Mouse (Mus musculus) neural tube, embryonic 12.5 days (tissue): ENCODE data around the gene Rasa2. TPM values are rescaled to one million over a fixed set of nuclear protein-coding genes. Genes with fewer than 3 reads are reported as not detected.

ENCODE experiments used
- ATAC-seq: fragments of 200-750 bp; cut with Nextera tagmentation; 2 replicates; pipeline ENCODE4 v1.8.0; 2017; ENCODE audit warnings: low read depth, mild to moderate bottlenecking, moderate TSS enrichment, moderate library complexity; ENCODE audit not compliant: low FRiP score
- H3K27ac ChIP-seq: fragments of 300-500 bp; sonication (generic); 2 replicates; pipeline ENCODE4 v1.5.1; 2016
- H3K27me3 ChIP-seq: fragments of 300-500 bp; sonication (generic); replicated peaks from 2 replicates; pipeline ENCODE4 v1.6.1; 2016; ENCODE audit warnings: mild to moderate bottlenecking
- H3K36me3 ChIP-seq: fragments of 300-500 bp; sonication (generic); 2 replicates; pipeline ENCODE4 v1.6.1; 2016; ENCODE audit warnings: mild to moderate bottlenecking
- H3K4me1 ChIP-seq: fragments of 300-500 bp; sonication (generic); 2 replicates; pipeline ENCODE4 v1.6.1; 2016
- H3K4me2 ChIP-seq: fragments of 300-500 bp; sonication (generic); replicated peaks from 2 replicates; pipeline ENCODE4 v1.6.1; 2016; ENCODE audit warnings: mild to moderate bottlenecking
- H3K4me3 ChIP-seq: fragments of 300-500 bp; sonication (generic); 2 replicates; pipeline ENCODE4 v1.5.1; 2016
- H3K9ac ChIP-seq: fragments of 300-500 bp; sonication (generic); 2 replicates; pipeline ENCODE4 v1.6.1; 2016; ENCODE audit warnings: mild to moderate bottlenecking
- H3K9me3 ChIP-seq: fragments of 300-500 bp; sonication (generic); 2 replicates; pipeline ENCODE4 v1.6.1; 2016; ENCODE audit warnings: mild to moderate bottlenecking
- WGBS: fragments of 180-500 bp; shearing (Covaris S2); methylation state at CpG from one replicate; pipeline ENCODE4 v1.1.7; 2016; 5-methylcytosine and 5-hydroxymethylcytosine counted together
- polyA plus RNA-seq: library from polyadenylated mRNA; unstranded; fragments of >200 nt; fragmentation: Nextera tagmentation; extraction: Ambion mirVana; gene quantifications from 2 replicates; pipeline ENCODE4 v1.2.1, GENCODE M21; 2016

The Rasa2 gene
- polyA plus RNA-seq, 1 experiment from 2014 or later, result 17.9 TPM

DNA sequence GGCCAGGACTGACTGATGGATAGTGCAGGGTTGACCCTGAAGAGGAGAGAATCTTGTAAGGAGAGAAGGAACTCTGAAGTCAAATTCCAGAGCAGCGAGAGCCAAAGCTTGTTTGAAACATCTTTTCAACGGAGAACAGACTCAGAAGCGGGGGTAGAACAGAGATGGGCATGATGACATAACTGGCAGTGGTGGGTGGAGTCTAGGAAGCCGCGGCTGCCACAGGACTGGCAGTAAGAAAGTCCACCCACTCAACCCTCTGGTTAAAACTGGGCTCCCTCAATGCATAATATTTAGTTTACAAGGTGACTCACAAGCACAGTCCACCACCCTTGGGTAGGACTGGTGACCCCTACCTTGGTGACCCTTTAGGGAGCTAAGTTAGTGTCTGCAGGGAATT, 115.7 kb downstream of the Rasa2 start:
- no peak overlapping the region for H3K4me2 ChIP-seq
- H3K4me1 ChIP-seq, result no peaks in the 10 kb centered on the region
- H3K4me3 ChIP-seq, result no peak overlapping the region
- no peak overlapping the region for H3K27ac ChIP-seq
- H3K9ac ChIP-seq, result no peak overlapping the region
- 91% methylated on average over 5 of the region's 5 CpGs for WGBS
- no peaks in the 10 kb centered on the region for H3K36me3 ChIP-seq
- ATAC-seq, result no peak
- no peaks in the 10 kb centered on the region for H3K27me3 ChIP-seq
- no peaks in the 10 kb centered on the region for H3K9me3 ChIP-seq

DNA sequence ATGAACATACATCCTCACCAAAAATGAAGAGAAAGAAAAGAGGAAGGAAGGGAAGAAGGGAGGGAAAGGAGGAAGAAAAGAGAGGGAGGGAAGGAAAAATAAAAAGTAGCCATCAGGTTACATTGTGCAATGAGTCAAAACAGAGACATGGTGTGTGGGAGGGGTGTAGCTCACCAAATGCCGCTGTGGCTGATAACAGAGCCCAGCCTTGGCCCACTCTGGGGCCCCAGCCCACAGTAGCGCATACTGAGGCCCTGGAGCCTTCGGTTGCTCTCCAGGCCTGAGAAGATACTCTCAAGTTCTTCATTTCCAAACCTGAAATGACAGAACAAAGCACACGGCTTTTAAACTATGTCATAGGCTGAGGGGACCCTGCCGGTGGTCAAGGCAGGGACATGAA, 117.1 kb downstream of the Rasa2 start:
- ATAC-seq, result no peak

DNA sequence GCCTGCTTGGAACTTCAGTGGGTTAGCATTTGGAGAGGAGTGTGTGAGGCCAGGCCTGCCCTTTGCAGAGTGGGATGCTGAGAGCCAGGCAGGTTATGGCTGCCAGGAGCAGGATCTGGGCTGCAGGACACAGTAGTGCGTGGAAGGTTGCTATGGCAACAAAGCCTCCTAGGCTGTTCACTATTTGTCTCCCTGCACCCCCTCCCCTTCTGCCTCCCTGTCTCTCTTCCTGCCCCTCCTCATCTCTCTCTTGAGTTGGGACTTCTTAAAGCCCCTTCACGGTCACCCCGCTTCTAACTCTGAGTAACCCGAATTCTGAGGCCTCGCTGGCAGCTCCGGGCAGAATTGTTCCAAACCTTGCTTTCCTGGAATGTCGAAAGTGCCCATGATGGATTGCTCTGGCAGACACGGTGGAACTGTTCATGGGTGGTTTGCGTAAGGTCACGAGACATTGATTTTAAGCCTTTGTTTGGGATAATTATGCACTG, 125.4 kb downstream of the Rasa2 start:
- Histone ChIP-seq H3K36me3 (no peaks in the 10 kb centered on the region), H3K27me3 (no peaks in the 10 kb centered on the region), H3K27ac (no peak overlapping the region), H3K4me2 (peak overlapping the region; percentile 54), H3K9ac (no peak overlapping the region), H3K4me1 (peaks cover 13% of the 10 kb centered on the region), H3K9me3 (no peaks in the 10 kb centered on the region), H3K4me3 (no peak overlapping the region)
- peak; percentile 94 for ATAC-seq
- 13% methylated on average over 10 of the region's 10 CpGs for WGBS

More for the DNA sequence above, 117.1 kb downstream of the Rasa2 start:
- no peak overlapping the region for H3K27ac ChIP-seq
- 91% methylated on average over 5 of the region's 5 CpGs for WGBS
- H3K4me2 ChIP-seq, result no peak overlapping the region
- H3K4me1 ChIP-seq, result no peaks in the 10 kb centered on the region
- H3K27me3 ChIP-seq, result no peaks in the 10 kb centered on the region
- no peaks in the 10 kb centered on the region for H3K9me3 ChIP-seq
- no peak overlapping the region for H3K4me3 ChIP-seq
- no peak overlapping the region for H3K9ac ChIP-seq
- no peaks in the 10 kb centered on the region for H3K36me3 ChIP-seq

DNA sequence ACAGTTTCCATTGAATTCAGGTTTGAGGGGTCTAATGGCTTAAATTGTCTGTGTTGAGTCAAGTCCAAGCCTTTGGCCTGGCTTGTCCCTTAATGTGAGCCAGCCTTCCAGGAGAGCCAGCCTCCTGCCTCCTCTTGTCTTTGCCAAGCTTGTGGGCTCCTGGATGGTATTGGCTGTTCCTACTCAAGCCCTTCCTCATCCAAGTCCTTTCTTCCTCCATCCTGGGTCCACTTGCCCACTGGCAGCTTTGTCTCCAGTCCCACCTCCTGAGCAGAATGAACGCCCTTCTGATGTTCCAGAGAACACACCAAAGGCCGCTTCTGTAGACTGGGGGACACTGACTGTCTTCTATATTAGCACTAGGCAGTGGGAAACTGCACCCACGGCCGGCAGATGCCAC, 126.3 kb downstream of the Rasa2 start:
- no peak for ATAC-seq
- no peaks in the 10 kb centered on the region for H3K9me3 ChIP-seq
- H3K4me2 ChIP-seq, result no peak overlapping the region
- no peak overlapping the region for H3K9ac ChIP-seq
- H3K27ac ChIP-seq, result no peak overlapping the region
- peaks cover 13% of the 10 kb centered on the region for H3K4me1 ChIP-seq
- H3K27me3 ChIP-seq, result no peaks in the 10 kb centered on the region
- 91% methylated on average over 4 of the region's 4 CpGs for WGBS
- H3K4me3 ChIP-seq, result no peak overlapping the region
- H3K36me3 ChIP-seq, result no peaks in the 10 kb centered on the region

DNA sequence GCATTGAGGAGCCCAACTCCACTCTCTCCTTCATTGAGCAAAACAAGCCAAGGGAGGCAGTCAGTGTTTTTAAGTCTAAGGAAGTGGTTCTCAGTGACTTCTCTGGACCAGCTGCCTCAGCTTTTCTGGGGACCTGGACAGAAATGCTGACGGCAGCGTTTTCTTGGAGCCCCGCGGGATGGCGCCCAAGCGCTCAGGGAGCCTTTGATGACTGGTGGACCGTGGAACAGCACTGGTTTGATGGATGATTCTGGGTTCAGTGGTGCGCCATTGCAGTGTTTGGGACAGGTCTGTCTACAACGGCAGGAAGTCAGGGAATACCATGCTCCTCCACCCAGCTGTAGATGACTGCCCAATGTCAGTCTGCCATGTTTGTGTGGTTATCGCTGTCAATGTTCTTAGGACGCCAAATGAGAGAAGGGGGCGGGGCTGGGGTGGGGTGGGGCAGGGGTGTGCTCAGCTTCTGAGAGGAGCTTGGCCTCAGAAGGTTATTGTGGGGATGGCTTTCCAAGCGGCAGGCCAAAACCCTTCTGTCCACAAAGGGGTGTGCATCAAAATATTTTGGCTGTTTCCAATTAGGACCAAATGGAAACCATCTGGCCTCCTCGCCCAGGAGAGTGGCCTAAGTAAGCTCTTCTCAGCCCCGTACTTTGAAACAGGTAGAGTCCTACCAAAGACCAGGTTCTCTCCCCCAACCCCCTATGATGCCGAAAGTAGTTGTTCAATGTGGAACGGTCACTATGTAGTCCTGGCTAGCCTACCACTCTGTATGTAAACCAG, 127.1 kb downstream of the Rasa2 start:
- Histone ChIP-seq H3K4me3 (no peak overlapping the region), H3K27me3 (no peaks in the 10 kb centered on the region), H3K27ac (no peak overlapping the region), H3K9me3 (no peaks in the 10 kb centered on the region), H3K4me1 (peaks cover 13% of the 10 kb centered on the region), H3K9ac (no peak overlapping the region), H3K36me3 (no peaks in the 10 kb centered on the region), H3K4me2 (no peak overlapping the region)
- 79% methylated on average over 17 of the region's 17 CpGs for WGBS
- ATAC-seq, result no peak

DNA sequence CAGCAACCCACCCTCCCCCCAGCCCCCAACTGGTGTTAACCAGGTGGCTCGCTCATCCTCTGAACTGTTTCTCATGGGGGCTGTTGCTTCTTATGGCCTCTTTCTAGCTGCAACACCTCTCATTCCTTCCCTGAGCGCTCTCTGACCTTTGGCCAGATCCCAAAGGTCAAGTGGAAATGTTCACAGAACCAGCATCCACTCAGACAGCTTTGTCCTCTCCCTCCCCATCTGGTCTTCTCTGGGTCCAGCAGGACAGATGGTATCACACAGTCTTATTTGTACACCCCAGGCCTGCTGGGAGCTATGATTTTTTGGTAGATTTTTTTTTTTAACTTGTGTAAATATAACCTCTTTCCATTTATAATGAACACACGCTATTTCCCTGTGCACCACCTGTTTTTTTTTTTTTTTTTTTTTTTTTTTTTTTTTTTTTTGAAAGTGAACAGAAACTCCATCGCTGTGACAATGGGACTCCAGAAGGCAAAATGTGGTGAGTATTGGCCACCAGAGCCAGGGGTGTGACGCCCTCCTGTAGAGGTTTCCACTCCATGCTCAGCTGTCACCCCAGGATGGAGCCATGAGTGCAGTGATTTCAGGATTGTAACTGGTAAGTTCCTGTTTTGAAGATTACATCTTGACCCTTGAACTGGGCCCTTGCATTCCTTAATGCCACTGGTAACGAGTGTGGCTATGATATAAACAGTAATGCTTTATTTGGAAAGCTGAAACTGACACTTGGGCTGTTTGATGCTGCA, 128.4 kb downstream of the Rasa2 start:
- Histone ChIP-seq H3K4me2 (no peak overlapping the region), H3K36me3 (no peaks in the 10 kb centered on the region), H3K4me3 (no peak overlapping the region), H3K9ac (no peak overlapping the region), H3K4me1 (peaks cover 13% of the 10 kb centered on the region), H3K27ac (no peak overlapping the region), H3K27me3 (no peaks in the 10 kb centered on the region), H3K9me3 (no peaks in the 10 kb centered on the region)
- 92% methylated on average over 6 of the region's 6 CpGs for whole genome bisulfite sequencing
- no peak for ATAC-seq

DNA sequence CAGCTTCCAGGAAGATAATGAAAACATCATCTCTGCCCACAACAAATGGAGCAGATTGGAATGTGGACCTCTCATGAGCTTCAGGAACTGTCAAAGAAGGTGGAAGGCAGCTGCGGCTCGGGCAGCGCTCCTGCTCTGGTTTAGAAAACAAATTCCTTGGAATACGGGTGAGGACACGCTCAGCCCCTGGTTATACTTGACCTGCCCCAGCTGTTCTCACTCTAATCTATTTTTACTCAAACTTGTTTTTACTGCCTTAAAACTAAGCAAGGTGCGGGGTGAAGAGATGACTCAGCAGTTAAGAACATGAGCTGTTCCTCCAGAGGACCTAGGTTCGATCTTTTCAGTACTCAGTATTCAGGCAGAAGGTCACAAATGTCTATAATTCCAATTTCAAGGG, 130.2 kb downstream of the Rasa2 start:
- H3K4me1 ChIP-seq, result peaks cover 8% of the 10 kb centered on the region
- no peaks in the 10 kb centered on the region for H3K9me3 ChIP-seq
- no peaks in the 10 kb centered on the region for H3K27me3 ChIP-seq
- no peak overlapping the region for H3K27ac ChIP-seq
- H3K4me3 ChIP-seq, result no peak overlapping the region
- 84% methylated on average over 7 of the region's 7 CpGs for WGBS
- no peaks in the 10 kb centered on the region for H3K36me3 ChIP-seq
- no peak overlapping the region for H3K4me2 ChIP-seq
- no peak overlapping the region for H3K9ac ChIP-seq
- no peak for ATAC-seq

DNA sequence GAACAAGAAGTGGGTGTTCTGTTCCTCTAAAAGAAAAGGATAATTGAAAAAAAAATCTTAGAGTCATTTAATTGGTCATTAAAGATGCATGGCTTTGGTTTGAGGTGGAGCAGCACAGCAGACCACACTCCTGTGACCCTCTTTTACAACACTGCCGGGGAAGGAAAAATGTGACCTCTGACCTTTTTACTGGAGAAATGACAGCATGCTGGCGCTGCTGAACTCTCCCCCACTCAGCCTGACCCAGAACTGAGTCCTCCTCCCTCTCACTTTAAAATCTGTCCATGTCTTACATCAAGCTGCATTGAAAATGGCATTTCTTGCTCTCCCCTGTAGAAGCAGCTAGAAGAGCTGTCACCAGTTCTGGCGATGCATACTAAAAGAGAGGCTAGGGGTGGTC, 138.2 kb downstream of the Rasa2 start:
- no peak for ATAC-seq
- Histone ChIP-seq H3K36me3 (no peaks in the 10 kb centered on the region), H3K27me3 (no peaks in the 10 kb centered on the region), H3K4me3 (no peak overlapping the region), H3K4me1 (0 out of 2 replicates have a peak, but pooled peaks cover 7% of the 10 kb centered on the region), H3K27ac (no peak overlapping the region), H3K9me3 (no peaks in the 10 kb centered on the region), H3K4me2 (no peak overlapping the region), H3K9ac (no peak overlapping the region)
- 9% methylated on average over 3 of the region's 3 CpGs for WGBS

DNA sequence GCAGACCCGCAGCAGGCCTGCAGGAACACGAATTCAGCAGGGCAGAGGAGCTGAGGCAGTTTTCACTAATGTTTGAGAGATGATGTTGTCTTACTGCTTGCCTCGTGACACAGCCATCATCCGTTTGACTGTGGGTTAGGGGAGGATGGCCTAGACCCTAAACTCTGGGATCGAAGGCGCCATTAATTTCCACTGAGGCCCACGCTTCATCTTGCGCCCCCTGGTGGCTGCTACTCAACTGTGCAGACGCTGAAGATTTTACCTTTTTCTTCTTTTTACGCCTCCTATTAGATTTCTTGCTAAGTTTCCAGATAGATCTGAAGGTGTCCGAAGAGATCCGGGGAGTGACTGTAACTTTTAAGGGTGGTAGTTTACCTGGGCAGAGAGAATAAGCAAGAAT, 139.6 kb downstream of the Rasa2 start:
- Histone ChIP-seq H3K27me3 (no peaks in the 10 kb centered on the region), H3K9me3 (no peaks in the 10 kb centered on the region), H3K27ac (no peak overlapping the region), H3K9ac (no peak overlapping the region), H3K4me1 (0 out of 2 replicates have a peak, but pooled peaks cover 7% of the 10 kb centered on the region), H3K4me3 (no peak overlapping the region), H3K36me3 (no peaks in the 10 kb centered on the region), H3K4me2 (no peak overlapping the region)
- no peak for ATAC-seq
- WGBS, result 47% methylated on average over 12 of the region's 12 CpGs

Other genes starting within 250 kb of the Rasa2 start
- gene Rnf7, start 152.9 kb downstream of the Rasa2 start, polyA plus RNA-seq, result 252 and 262 TPM in 2 replicates
- not detected in 2 replicates for gene Gm28729, start 106.4 kb downstream of the Rasa2 start, polyA plus RNA-seq
- 19.7 and 21.1 TPM in 2 replicates for gene Zbtb38, start 121.2 kb upstream of the Rasa2 start, polyA plus RNA-seq